Mouse (Mus musculus) CH12.LX (cell line): ENCODE results near the gene Lrig3.

Source experiments
- CHD2 ChIP-seq: IDR thresholded peaks from 2 replicates; pipeline ENCODE4 v1.6.1; 2011; ENCODE audit warnings: low read length, improper control_type of control experiment
- CTCF ChIP-seq, 2 experiments: IDR thresholded peaks in 1 of 2; conservative IDR thresholded peaks in 1 of 2; 2 replicates each; pipeline ENCODE4 v1.5.1; 2011 to 2012; ENCODE audit warnings: low read depth in 2 of 2, low read length in 2 of 2, improper control_type of control experiment in 1 of 2, inconsistent platforms in 1 of 2, mild to moderate bottlenecking in 1 of 2, moderate library complexity in 1 of 2
- E2F4 ChIP-seq: IDR thresholded peaks from 2 replicates; pipeline ENCODE4 v1.6.1; 2011; ENCODE audit warnings: low read depth, low read length, improper control_type of control experiment; ENCODE audit not compliant: insufficient replicate concordance
- JUND ChIP-seq: conservative IDR thresholded peaks from 2 replicates; pipeline ENCODE4 v1.6.1; 2011; ENCODE audit warnings: low read depth, low read length, improper control_type of control experiment
- MAX ChIP-seq: IDR thresholded peaks from 2 replicates; pipeline ENCODE4 v1.6.1; 2011; ENCODE audit warnings: low read length, improper control_type of control experiment
- MXI1 ChIP-seq: IDR thresholded peaks from 2 replicates; pipeline ENCODE4 v1.6.1; 2011; ENCODE audit warnings: mild to moderate bottlenecking, low read depth, low read length, improper control_type of control experiment

DNA sequence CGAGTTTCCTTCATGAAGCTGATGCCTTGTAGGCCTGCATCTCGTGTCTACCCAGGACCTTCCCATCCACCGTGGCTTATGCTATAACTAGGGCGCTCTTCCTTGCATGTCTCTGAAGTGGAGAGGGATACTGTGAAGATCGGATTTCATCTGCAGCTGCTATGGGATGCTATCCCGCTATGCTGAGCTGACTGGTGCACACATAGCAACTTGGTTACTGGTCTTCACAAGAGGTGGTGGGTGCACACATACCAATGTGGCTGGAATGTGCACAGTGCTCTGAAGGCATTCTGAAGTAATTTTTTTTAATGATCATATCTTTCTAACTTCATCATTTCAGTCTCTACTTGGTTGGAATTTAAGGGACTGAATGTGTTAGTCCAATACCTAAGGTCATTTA is 49.7 kb downstream of the Lrig3 start:
- TF ChIP-seq JUND (no peak), CHD2 (no peak), CTCF (conservative IDR thresholded peaks at IDR 0.05 in 1 of 2, IDR thresholded peaks at IDR 0.05 in 1 of 2; ENCODE audit: low read depth in 2 of 2, low read length in 2 of 2) (no peak), MAX (no peak), MXI1 (no peak), E2F4 (no peak)
